Mouse (Mus musculus): ENCODE measurements at regions not wholly inside any gene's neighbourhood (a gene's known extent, or its start where the extent isn't known, plus 50 kb on each side); places are given as distances from the start of the nearest gene placed in this dataset.

GRCm38 (mm10) chr17:72746411-72746810 is 89.8 kb upstream of the Ypel5 start:
- TF ChIP-seq POLR2A (IDR thresholded peaks at IDR 0.05; ENCODE audit: borderline replicate concordance, control insufficient read depth, low read depth, low read length) = no peak
- TF ChIP-seq CTCF (IDR thresholded peaks at IDR 0.05; ENCODE audit: control insufficient read depth, insufficient read depth, low read length) = no peak

All from bone marrow, adult 2 months (tissue).